Mouse (Mus musculus) hindbrain, postnatal 0 days (tissue): ENCODE measurements around the gene Qrsl1. TPM values are rescaled to one million over a fixed set of nuclear protein-coding genes. Genes with fewer than 3 reads are reported as not detected.
"Not testable (repeated sequence)": the region's sequence is repeated elsewhere in the genome, so short reads cannot be mapped to it uniquely, and the experiment has no call there.

Experiments used
- ATAC-seq: fragments of 200-750 bp; cut with Nextera tagmentation; 2 replicates; pipeline ENCODE4 v1.8.0; 2017; ENCODE audit warnings: mild to moderate bottlenecking, moderate TSS enrichment, moderate library complexity
- DNase-seq: peaks from one replicate; pipeline ENCODE4 v3.0.0-alpha.2; 2015; ENCODE audit warnings: low spot score
- H3K27ac ChIP-seq: fragments of 300-500 bp; sonication (generic); 2 replicates; pipeline ENCODE4 v1.5.1; 2014; ENCODE audit warnings: mild to moderate bottlenecking
- H3K27me3 ChIP-seq: fragments of 300-500 bp; sonication (generic); 2 replicates; pipeline ENCODE4 v1.6.1; 2014; ENCODE audit warnings: low read length, mixed read lengths; ENCODE audit not compliant: insufficient read depth
- H3K36me3 ChIP-seq: fragments of 300-500 bp; sonication (generic); 2 replicates; pipeline ENCODE4 v1.6.1; 2014; ENCODE audit warnings: low read length, mixed read lengths; ENCODE audit not compliant: insufficient read depth
- H3K4me1 ChIP-seq: fragments of 300-500 bp; sonication (generic); 2 replicates; pipeline ENCODE4 v1.6.1; 2014; ENCODE audit warnings: antibody characterized with exemption, low read length, mixed read lengths; ENCODE audit not compliant: insufficient read depth
- H3K4me2 ChIP-seq: fragments of 300-500 bp; sonication (generic); 2 replicates; pipeline ENCODE4 v1.6.1; 2014; ENCODE audit warnings: low read depth, mild to moderate bottlenecking, low read length, moderate library complexity, mixed read lengths
- H3K4me3 ChIP-seq: fragments of 300-500 bp; sonication (generic); 2 replicates; pipeline ENCODE4 v1.5.1; 2014; ENCODE audit warnings: low read length
- H3K9ac ChIP-seq: fragments of 300-500 bp; sonication (generic); replicated peaks from 2 replicates; pipeline ENCODE4 v1.6.1; 2014; ENCODE audit warnings: mild to moderate bottlenecking, low read length, moderate library complexity, mixed read lengths
- H3K9me3 ChIP-seq: fragments of 300-500 bp; sonication (generic); 2 replicates; pipeline ENCODE4 v1.6.1; 2016; ENCODE audit warnings: low read length, mixed read lengths
- CTCF ChIP-seq: IDR thresholded peaks from 2 replicates; pipeline ENCODE4 v1.5.1; 2016; ENCODE audit warnings: antibody characterized with exemption, control low read depth, low read depth
- WGBS: fragments of 180-500 bp; shearing (Covaris S2); extraction: QIAGEN DNeasy Blood & Tissue Kit; methylation state at CpG from one replicate; pipeline ENCODE4 v1.1.7; 2014; 5-methylcytosine and 5-hydroxymethylcytosine counted together
- polyA plus RNA-seq: library from polyadenylated mRNA; unstranded; fragments of >200 nt; fragmentation: Nextera tagmentation; extraction: Ambion mirVana; gene quantifications from 2 replicates; pipeline ENCODE4 v1.2.1, GENCODE M21; 2015
- total RNA-seq: library from RNA; depleted of rRNA; stranded (reverse); fragments of >200 nt; gene quantifications from 2 replicates; pipeline ENCODE4 v1.2.3, GENCODE M21; 2014; rRNA removed

The Qrsl1 gene
- 16.9 and 19.0 TPM in 2 replicates for total RNA-seq
- polyA plus RNA-seq = 20.1 and 20.7 TPM in 2 replicates

GRCm38 (mm10) chr10:43901578-43902194 lies at the start of gene Qrsl1, which contains the start of gene Rtn4ip1:
TSS of gene Qrsl1 (minus strand) at chr10:43901745.
TSS of gene Rtn4ip1 (plus strand) at chr10:43901807.
- peaks cover 7% of the 10 kb centered on the region for H3K4me1 ChIP-seq
- H3K4me3 ChIP-seq = peak within 1 kb of the TSS; percentile 83
- peak within 1 kb of the TSS; percentile 66 for H3K9ac ChIP-seq
- H3K4me2 ChIP-seq = peak within 1 kb of the TSS; percentile 84
- peak; percentile 96 for DNase-seq
- no peaks in the 10 kb centered on the region for H3K9me3 ChIP-seq
- H3K27me3 ChIP-seq = no peaks in the 10 kb centered on the region
- TF ChIP-seq CTCF = no peak
- H3K36me3 ChIP-seq = no peaks in the 10 kb centered on the region
- ATAC-seq = peak; percentile 99
- 1% methylated on average over 40 of the region's 40 CpGs for WGBS
- peak within 1 kb of the TSS; percentile 66 for H3K27ac ChIP-seq

- 80% methylated on average over 4 of the region's 4 CpGs for WGBS
- Histone ChIP-seq H3K27ac (no peak overlapping the region), H3K4me3 (no peak overlapping the region), H3K9me3 (no peaks in the 10 kb centered on the region), H3K4me2 (no peak overlapping the region), H3K9ac (no peak overlapping the region), H3K27me3 (no peaks in the 10 kb centered on the region), H3K36me3 (no peaks in the 10 kb centered on the region; the same call in 1 of the 2 replicates), H3K4me1 (no peaks in the 10 kb centered on the region)
- ATAC-seq (no peak), DNase-seq (no peak)
- TF ChIP-seq CTCF = no peak
Measured at GRCm38 (mm10) chr10:43945435-43945834, 43.9 kb upstream of the Qrsl1 start.

- WGBS = 39% methylated on average over 4 of the region's 4 CpGs
- H3K9me3 ChIP-seq = no peaks in the 10 kb centered on the region
- H3K27ac ChIP-seq = no peak overlapping the region
- DNase-seq (peak; percentile 16), ATAC-seq (no peak)
- TF ChIP-seq CTCF = peak; percentile 14; the same call in 1 of the 2 replicates
- no peak overlapping the region for H3K4me3 ChIP-seq
- H3K4me1 ChIP-seq = no peaks in the 10 kb centered on the region
- no peak overlapping the region for H3K9ac ChIP-seq
- no peak overlapping the region for H3K4me2 ChIP-seq
- H3K27me3 ChIP-seq = no peaks in the 10 kb centered on the region
- H3K36me3 ChIP-seq = no peaks in the 10 kb centered on the region; the same call in 1 of the 2 replicates
Measured at GRCm38 (mm10) chr10:43943736-43944135, 42.2 kb upstream of the Qrsl1 start.

GRCm38 (mm10) chr10:43939136-43939662 lies 37.7 kb upstream of the Qrsl1 start:
- 81% methylated on average over 6 of the region's 6 CpGs for WGBS
- no peaks in the 10 kb centered on the region for H3K36me3 ChIP-seq
- no peaks in the 10 kb centered on the region for H3K27me3 ChIP-seq
- no peak overlapping the region for H3K4me3 ChIP-seq
- H3K9ac ChIP-seq = no peak overlapping the region
- no peak overlapping the region for H3K4me2 ChIP-seq
- H3K9me3 ChIP-seq = no peaks in the 10 kb centered on the region
- no peaks in the 10 kb centered on the region for H3K4me1 ChIP-seq
- no peak for DNase-seq
- no peak for TF ChIP-seq CTCF
- no peak for ATAC-seq
- H3K27ac ChIP-seq = no peak overlapping the region

- ATAC-seq (no peak), DNase-seq (no peak)
- Histone ChIP-seq H3K36me3 (no peaks in the 10 kb centered on the region), H3K9ac (no peak overlapping the region), H3K27ac (no peak overlapping the region), H3K4me2 (no peak overlapping the region), H3K27me3 (no peaks in the 10 kb centered on the region), H3K9me3 (no peaks in the 10 kb centered on the region), H3K4me3 (no peak overlapping the region), H3K4me1 (no peaks in the 10 kb centered on the region)
- TF ChIP-seq CTCF = no peak
- 66% methylated on average over 5 of the region's 5 CpGs for WGBS
Measured at GRCm38 (mm10) chr10:43928596-43928995, 27.1 kb upstream of the Qrsl1 start.

- H3K27ac ChIP-seq = no peak overlapping the region
Measured at GRCm38 (mm10) chr10:43927736-43928135, 26.2 kb upstream of the Qrsl1 start.

GRCm38 (mm10) chr10:43925776-43926175 lies 24.2 kb upstream of the Qrsl1 start:
- not testable (repeated sequence) for H3K9ac ChIP-seq, ATAC-seq, H3K27ac ChIP-seq, H3K4me2 ChIP-seq, H3K36me3 ChIP-seq, H3K4me3 ChIP-seq, H3K4me1 ChIP-seq, H3K27me3 ChIP-seq, DNase-seq, H3K9me3 ChIP-seq
- TF ChIP-seq CTCF = 0 out of 2 replicates have a peak, but pooled peaks have one; percentile 2
- 90% methylated on average over 9 of the region's 9 CpGs for WGBS

More at GRCm38 (mm10) chr10:43927736-43928135, 26.2 kb upstream of the Qrsl1 start:
- TF ChIP-seq CTCF = no peak
- Histone ChIP-seq H3K4me1 (no peaks in the 10 kb centered on the region), H3K36me3 (no peaks in the 10 kb centered on the region), H3K4me2 (no peak overlapping the region), H3K4me3 (no peak overlapping the region), H3K9me3 (no peaks in the 10 kb centered on the region), H3K9ac (no peak overlapping the region), H3K27me3 (no peaks in the 10 kb centered on the region)
- no peak for ATAC-seq
- 71% methylated on average over 8 of the region's 8 CpGs for WGBS
- no peak for DNase-seq
